Mouse (Mus musculus) gastrocnemius, adult 18-20 months (tissue): ENCODE results near the gene Anln. TPM values are rescaled to one million over a fixed set of nuclear protein-coding genes. Genes with fewer than 3 reads are reported as not detected.

Source experiments
- DNase-seq: peaks from one replicate; pipeline ENCODE4 v3.0.0; 2021; ENCODE audit warnings: low spot score
- total RNA-seq, 2 experiments: library from RNA; stranded (reverse); gene quantifications; 2 replicates each; pipeline ENCODE4 v1.2.3; 2021

Anln gene
- total RNA-seq, 2 experiments from 2014 or later = 1.3 TPM

DNA sequence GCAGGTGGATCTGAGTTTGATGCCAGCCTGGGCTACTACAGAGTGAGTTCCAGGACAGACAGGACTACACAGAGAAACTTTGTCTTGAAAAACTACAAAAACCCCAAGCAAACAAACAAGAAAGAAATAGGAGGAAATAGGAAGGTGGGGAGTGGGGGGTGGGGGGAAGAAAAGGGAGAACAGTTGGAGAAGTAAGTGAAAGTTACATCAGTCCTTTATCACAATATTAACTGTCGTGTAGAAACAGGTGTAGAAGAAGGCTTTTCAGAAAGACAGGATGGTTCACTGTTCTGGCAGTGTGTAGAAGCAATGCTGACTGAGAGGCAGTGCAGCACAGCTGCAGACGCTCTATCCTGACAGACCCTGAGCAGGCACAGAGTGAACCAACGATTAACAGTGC is 14.0 kb upstream of the Anln start:
- no peak for DNase-seq

- DNase-seq = no peak
Observed at GRCm38 (mm10) chr9:22402001-22402400, 13.0 kb upstream of the Anln start.

- DNase-seq = no peak
Observed at GRCm38 (mm10) chr9:22399021-22399420, 10.0 kb upstream of the Anln start.

DNA sequence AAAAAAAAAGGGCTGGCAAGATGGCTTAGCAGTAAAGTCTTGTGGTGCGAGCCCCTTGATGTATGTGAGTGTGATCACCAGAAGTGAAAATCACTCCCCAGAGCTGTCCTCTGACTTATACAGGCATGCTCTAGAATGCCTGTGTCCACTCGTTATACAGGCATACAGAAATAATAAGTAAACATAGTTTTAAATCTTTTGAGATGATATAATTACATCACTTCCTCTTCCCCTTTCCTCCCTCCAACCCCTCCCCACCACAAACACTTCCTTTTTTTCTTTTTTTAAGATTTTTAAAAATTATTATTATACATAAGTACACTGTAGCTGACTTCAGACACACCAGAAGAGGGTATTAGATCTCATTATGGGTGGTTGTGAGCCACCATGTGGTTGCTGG is 5.7 kb upstream of the Anln start:
- DNase-seq = no peak

DNA sequence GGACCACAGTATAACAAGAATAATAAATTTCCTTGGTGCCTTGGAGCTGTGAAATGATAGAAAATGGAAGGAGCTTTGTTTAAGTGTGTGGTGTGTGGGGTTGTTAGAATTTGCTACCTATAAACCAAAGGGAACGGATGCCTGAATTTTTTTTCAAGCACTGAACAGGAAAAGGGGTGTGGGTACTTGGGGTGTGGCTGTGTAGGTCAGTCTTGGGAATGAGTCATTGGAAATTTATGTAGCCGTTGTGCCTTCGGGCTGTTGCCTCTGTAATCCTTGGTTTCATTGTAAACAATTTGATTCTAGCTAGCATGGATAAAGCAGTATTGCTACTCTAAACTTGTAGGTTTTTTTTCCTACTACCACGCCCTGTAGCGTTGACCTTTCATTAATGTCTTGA is 1.4 kb upstream of the Anln start:
- no peak for DNase-seq

DNA sequence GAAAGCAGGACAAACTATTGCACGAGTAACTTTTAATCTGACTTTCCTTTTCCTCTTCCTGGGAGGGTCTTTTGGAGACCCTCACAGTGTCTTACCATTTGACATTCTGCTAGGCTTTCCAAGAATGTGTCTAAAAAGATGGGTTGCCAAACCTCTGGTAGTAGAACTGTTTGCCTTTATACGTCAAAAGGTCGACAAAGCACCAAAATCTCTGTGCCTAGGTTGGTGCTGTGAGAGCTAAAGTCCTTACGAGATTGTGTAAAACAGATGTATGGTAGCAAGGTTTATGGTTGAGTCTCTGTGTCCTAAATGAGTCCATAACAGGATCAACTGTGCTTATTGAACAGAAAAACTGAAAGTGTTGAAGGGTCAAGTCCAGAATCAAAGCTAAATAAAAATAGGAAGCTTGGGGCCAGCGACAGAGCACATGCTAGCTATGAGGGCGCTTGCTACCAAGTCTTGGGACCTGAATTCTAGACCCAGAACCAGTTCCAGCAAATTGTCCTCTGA is 803 bp upstream of the Anln start:
- no peak for DNase-seq

DNA sequence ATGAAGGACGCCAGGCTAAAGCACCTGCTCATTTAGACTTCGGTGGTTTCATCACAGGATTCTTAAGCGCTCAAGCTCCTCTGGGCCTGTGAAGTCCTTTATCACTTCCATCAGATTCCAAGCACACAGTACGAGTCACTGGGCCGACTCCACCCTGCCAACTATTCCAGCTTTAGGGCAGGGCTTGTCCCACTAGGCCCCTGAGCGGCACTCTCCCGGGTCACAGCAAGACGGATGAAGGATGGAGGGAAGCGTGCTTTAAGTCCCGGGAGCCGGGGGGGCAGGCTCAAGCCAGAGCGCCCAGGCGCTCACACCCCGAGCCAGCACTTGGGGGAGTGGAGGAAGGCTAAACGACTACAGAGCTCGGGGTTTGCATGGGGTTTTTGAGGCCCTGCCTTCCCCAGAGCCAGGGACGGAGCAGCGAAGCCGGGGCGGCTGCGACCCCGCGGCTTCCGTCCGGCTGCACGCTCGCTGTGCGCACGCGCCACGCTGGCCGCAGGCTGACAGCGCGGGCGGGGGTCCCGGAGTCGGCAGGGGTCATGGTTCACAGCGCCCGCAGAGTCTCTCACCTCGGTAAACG is 497 bp downstream of the Anln start:
- no peak for DNase-seq

- DNase-seq = no peak
Observed at GRCm38 (mm10) chr9:22387901-22388300, 1.1 kb downstream of the Anln start.

- DNase-seq = no peak
Observed at GRCm38 (mm10) chr9:22385890-22386289, 3.1 kb downstream of the Anln start.

DNA sequence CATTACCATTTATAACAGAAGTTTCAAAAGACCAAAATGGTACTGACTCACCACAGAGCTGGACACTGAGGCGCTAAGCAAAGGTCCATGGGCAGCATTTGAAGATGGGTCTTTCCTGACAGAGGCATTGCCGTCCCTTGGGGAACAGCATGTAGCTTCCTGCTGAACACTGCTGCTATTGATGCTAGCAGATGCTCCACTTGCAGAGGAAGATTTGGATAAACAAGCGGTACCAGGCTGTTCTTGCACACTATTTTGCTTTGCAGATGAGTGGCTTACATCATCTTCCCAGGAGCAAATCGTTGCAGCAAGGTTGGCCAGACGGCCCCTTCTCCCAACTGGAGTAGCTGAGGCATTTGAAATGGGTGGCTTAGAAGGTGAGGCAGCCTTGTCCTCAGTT is 12.9 kb downstream of the Anln start:
- no peak for DNase-seq

GRCm38 (mm10) chr9:22372760-22373159 is 16.2 kb downstream of the Anln start:
- no peak for DNase-seq

DNA sequence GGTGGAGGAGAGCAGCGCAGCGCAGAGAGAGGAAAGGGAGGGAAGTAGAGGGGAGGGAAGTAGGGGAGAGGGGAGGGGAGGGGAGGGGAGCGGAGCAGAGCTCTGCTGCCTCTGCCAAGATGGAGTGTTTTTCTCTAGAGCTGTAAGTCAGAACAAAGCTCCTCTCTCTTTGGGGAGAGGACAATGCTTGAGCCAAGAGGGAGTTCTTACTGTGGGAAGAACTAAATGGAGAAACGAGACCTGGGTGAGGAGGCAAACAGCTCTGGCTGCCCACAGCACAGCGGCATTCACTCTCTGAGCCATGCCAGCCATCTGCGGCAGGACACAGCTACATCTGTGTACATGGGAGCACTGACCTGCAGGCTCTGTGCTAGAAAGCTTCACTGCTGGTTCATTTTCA is 21.0 kb downstream of the Anln start:
- DNase-seq = no peak

- DNase-seq = no peak
Observed at GRCm38 (mm10) chr9:22366621-22367020, 22.4 kb downstream of the Anln start.

DNA sequence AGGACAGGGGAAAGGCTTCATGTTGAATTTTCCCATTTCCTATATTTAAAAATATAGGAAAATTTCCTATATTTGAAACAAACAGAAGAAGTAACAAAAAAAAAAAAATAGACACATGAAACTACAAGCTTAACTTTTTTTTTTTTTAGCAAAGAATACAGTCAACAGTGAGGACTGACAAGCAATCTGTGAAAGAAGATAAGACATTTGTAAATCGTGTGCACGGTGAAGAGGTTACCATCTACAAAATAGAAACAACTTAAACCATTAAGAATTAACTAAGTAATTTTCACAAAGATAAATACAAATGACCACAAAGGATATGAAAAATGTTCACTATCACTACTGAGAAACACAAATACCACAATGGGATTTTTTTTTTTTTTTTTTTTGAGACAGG is 22.8 kb downstream of the Anln start:
- no peak for DNase-seq

DNA sequence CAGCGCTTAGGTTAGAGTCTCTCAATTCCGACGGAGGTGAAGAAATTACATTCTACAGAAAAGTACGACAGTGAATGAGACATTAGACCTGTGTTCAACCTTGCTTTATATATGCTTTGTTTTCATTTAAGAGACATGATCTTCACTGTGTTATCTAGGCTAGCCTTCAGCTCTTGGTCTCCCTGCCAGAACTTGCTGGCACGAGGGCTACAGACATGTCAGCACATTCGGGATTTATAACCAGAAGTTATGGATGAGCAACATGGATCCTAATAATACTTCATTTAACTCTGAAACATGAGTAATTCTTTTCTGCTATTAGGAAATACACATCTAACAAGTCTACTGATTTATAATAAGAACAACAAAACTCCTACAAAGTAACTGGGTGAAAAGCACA is 28.1 kb downstream of the Anln start:
- no peak for DNase-seq

DNA sequence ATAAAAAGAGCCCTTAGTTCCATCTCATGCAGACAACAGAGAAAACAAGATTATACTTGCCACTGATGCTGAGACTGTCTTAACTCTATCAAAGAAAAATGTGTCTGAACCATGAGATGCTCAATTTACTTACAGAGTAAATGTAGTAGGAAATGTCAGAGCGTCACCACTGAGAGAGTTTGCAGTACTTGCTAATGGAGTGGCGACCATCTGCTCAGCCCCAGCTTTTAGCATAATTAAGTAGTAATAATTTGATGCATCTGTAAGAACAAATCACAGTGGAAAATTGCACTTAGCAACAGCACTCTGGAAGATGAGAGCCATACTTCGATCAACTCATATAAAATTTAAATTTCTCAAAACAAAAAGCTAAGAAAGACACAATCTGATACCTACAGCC is 33.1 kb downstream of the Anln start:
- no peak for DNase-seq

DNA sequence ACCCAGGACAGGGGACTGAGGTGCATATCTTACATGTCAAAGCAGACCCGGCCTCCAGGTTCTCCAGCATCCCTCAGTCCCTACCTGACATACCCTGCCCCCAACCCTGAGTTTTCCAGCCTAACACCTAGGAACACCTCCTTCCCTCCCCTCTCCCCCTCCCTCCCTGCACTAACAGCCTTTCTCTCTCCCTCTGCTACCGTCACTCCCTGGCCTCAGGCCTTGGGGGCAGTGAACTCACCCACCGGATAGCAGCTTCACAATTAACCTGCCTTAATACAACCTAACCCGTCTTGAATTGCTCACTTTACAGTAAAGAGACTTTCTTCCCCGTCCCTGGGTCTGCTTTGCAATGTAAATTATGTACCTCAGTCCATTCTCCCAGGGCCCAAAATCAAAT is 35.1 kb downstream of the Anln start:
- DNase-seq = no peak

DNA sequence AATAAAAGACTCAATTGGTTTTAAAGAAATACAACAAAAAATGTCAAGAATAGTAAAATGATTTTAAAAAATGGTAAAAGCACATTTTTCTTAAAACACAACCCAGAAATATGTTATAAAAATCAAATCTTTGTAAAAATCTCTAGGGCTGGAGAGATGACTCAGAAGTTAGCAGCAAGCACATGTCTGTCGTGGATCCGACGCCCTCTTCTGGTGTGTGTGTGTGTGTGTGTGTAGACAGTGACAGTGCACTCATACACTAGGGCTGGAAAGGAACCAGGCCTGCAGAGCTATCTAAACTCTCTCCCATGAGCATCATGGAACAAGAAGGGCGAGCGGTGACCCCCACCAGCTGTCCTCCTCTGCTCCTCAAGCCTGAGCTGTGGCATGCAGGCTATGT is 35.5 kb downstream of the Anln start:
- DNase-seq = no peak

GRCm38 (mm10) chr9:22340331-22340730 is 48.7 kb downstream of the Anln start:
- DNase-seq = no peak

DNA sequence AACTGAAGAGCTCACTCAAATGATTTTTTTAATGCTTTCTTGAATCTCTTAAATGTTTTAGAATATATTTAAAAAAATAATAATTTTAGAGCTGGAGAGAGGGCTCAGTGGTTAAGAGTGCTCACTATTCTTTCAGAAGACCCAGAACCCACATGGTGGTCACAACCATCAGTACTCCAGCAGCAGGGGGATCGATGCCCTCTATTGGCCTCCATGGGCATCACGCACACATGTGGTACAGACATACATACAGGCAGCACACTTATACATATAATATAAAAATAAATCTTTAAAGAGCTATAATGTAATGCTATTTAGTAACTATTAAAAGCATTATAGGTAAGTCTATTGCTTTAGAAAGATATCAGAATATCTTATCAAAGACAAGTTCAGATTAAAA is 51.8 kb downstream of the Anln start:
- DNase-seq = no peak

GRCm38 (mm10) chr9:22327475-22328387 is 61.3 kb downstream of the Anln start:
- peak; percentile 82 for DNase-seq

DNA sequence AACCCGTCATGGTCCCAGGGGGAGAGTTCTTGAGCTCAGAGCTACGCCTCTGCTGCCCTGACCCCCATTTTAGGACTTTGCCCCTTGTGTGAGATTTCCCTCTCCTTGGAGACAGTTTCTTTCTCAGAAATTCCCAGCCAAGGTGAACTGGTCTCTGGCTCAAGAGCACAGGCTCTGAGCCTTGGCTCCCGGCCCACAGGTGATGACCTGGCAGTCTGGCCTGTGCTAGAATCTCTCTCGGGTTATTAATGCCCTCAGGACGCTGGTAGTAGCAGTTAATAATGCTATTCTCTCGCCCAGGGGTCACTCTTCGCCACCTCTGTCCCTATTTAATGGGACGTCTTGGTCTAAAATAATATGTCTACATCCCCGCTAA is 61.9 kb downstream of the Anln start:
- DNase-seq = no peak

GRCm38 (mm10) chr9:22324579-22324978 is 64.4 kb downstream of the Anln start:
- no peak for DNase-seq
